Mouse (Mus musculus) ES-Bruce4 (cell line): ENCODE measurements around the gene Tmem192. TPM values are rescaled to one million over a fixed set of nuclear protein-coding genes. Genes with fewer than 3 reads are reported as not detected.
"Not testable (repeated sequence)": the region's sequence is repeated elsewhere in the genome, so short reads cannot be mapped to it uniquely, and the experiment has no call there.

Source experiments
- H3K27ac ChIP-seq: 2 replicates; pipeline ENCODE4 v1.5.1; 2012; ENCODE audit warnings: low read length, inconsistent platforms; ENCODE audit not compliant: insufficient read depth
- H3K27me3 ChIP-seq: 2 replicates; pipeline ENCODE4 v1.6.1; 2012; ENCODE audit warnings: mild to moderate bottlenecking, low read length, inconsistent platforms; ENCODE audit not compliant: control insufficient read depth, poor library complexity, insufficient read depth, severe bottlenecking
- H3K36me3 ChIP-seq: 2 replicates; pipeline ENCODE4 v1.6.1; 2012; ENCODE audit warnings: inconsistent platforms, mild to moderate bottlenecking, low read length, moderate library complexity; ENCODE audit not compliant: control insufficient read depth, poor library complexity, insufficient read depth, severe bottlenecking
- H3K4me1 ChIP-seq: one replicate; pipeline ENCODE4 v1.8.1; 2011; ENCODE audit warnings: low read length; ENCODE audit not compliant: control insufficient read depth, insufficient read depth
- H3K4me3 ChIP-seq: 2 replicates; pipeline ENCODE4 v1.5.1; 2011; ENCODE audit warnings: low read depth, mild to moderate bottlenecking, low read length
- H3K9ac ChIP-seq: 2 replicates; pipeline ENCODE4 v1.6.1; 2012; ENCODE audit warnings: low read depth, mild to moderate bottlenecking, inconsistent platforms; ENCODE audit not compliant: poor library complexity, severe bottlenecking
- H3K9me3 ChIP-seq: replicated peaks from 2 replicates; pipeline ENCODE4 v1.6.1; 2012; ENCODE audit warnings: mild to moderate bottlenecking, low read length, inconsistent platforms; ENCODE audit not compliant: control insufficient read depth, poor library complexity, insufficient read depth, severe bottlenecking
- CTCF ChIP-seq: IDR thresholded peaks from one replicate; pipeline ENCODE4 v1.8.1; 2011; ENCODE audit warnings: low read depth, low read length
- EP300 ChIP-seq: IDR thresholded peaks from 2 replicates; pipeline ENCODE4 v1.6.1; 2011; ENCODE audit warnings: low read depth, low read length; ENCODE audit not compliant: insufficient read depth
- POLR2A ChIP-seq: IDR thresholded peaks from one replicate; pipeline ENCODE4 v1.8.1; 2011; ENCODE audit warnings: low read length; ENCODE audit not compliant: insufficient read depth
- polyA plus RNA-seq: library from polyadenylated mRNA; stranded (reverse); fragments of >200 nt; gene quantifications from 2 replicates; pipeline ENCODE4 v1.2.4, GENCODE M21; 2011; ENCODE audit warnings: low read depth; ENCODE audit not compliant: missing spikeins, insufficient read depth, insufficient read length

Tmem192 gene
- polyA plus RNA-seq, 1 experiment: 47.8 TPM

- TF ChIP-seq CTCF (no peak), POLR2A (no peak), EP300 (no peak)
- H3K4me1 ChIP-seq: no peaks in the 10 kb centered on the region
- no peaks in the 10 kb centered on the region for H3K27me3 ChIP-seq
- H3K36me3 ChIP-seq: peaks cover 40% of the 10 kb centered on the region
- no peaks in the 10 kb centered on the region; the same call in 1 of the 2 replicates for H3K9me3 ChIP-seq
- no peak overlapping the region for H3K9ac ChIP-seq
- H3K27ac ChIP-seq: no peak overlapping the region
- H3K4me3 ChIP-seq: no peak overlapping the region
Measured at GRCm38 (mm10) chr8:64962836-64963235, 15.9 kb downstream of the Tmem192 start.

GRCm38 (mm10) chr8:64983150-64983897 lies 36.3 kb downstream of the Tmem192 start:
- no peaks in the 10 kb centered on the region for H3K4me1 ChIP-seq
- H3K9ac ChIP-seq: no peak overlapping the region
- H3K36me3 ChIP-seq: no peaks in the 10 kb centered on the region
- H3K9me3 ChIP-seq: no peaks in the 10 kb centered on the region
- no peak for TF ChIP-seq EP300
- no peak for TF ChIP-seq POLR2A
- TF ChIP-seq CTCF: no peak
- no peaks in the 10 kb centered on the region for H3K27me3 ChIP-seq
- no peak overlapping the region for H3K4me3 ChIP-seq
- H3K27ac ChIP-seq: no peak overlapping the region

GRCm38 (mm10) chr8:64987731-64988130 lies 40.7 kb downstream of the Tmem192 start, which contains the start of gene Trim75:
TSS of gene Trim75 (minus strand) at chr8:64987831.
- Histone ChIP-seq H3K27me3 (no peaks in the 10 kb centered on the region), H3K9me3 (no peaks in the 10 kb centered on the region)

GRCm38 (mm10) chr8:64998806-64999365 lies 51.9 kb downstream of the Tmem192 start:
- no peaks in the 10 kb centered on the region for H3K27me3 ChIP-seq
- H3K27ac ChIP-seq: no peak overlapping the region
- no peaks in the 10 kb centered on the region for H3K36me3 ChIP-seq
- no peak overlapping the region for H3K4me3 ChIP-seq
- no peak for TF ChIP-seq CTCF
- TF ChIP-seq POLR2A: no peak
- TF ChIP-seq EP300: no peak
- H3K9me3 ChIP-seq: no peaks in the 10 kb centered on the region
- no peaks in the 10 kb centered on the region for H3K4me1 ChIP-seq
- H3K9ac ChIP-seq: no peak overlapping the region

More at GRCm38 (mm10) chr8:64987731-64988130, 40.7 kb downstream of the Tmem192 start, which contains the start of gene Trim75:
- no peak within 1 kb of the TSS for H3K4me3 ChIP-seq
- H3K4me1 ChIP-seq: no peaks in the 10 kb centered on the region
- no peak within 1 kb of the TSS for H3K9ac ChIP-seq
- no peak for TF ChIP-seq EP300
- TF ChIP-seq CTCF: no peak
- TF ChIP-seq POLR2A: no peak
- H3K36me3 ChIP-seq: no peaks in the 10 kb centered on the region
- no peak within 1 kb of the TSS for H3K27ac ChIP-seq

GRCm38 (mm10) chr8:65007616-65008015 lies 60.6 kb downstream of the Tmem192 start:
- H3K36me3 ChIP-seq, H3K4me3 ChIP-seq, H3K27me3 ChIP-seq: not testable (repeated sequence)

GRCm38 (mm10) chr8:65018423-65018822 lies 71.4 kb downstream of the Tmem192 start, which contains the start of the genes Trim61 and Trim60:
TSS of gene Trim61 (minus strand) at chr8:65018523.
TSS of gene Trim60 (minus strand) at chr8:65018584.
- H3K36me3 ChIP-seq: no peaks in the 10 kb centered on the region
- H3K27me3 ChIP-seq: no peaks in the 10 kb centered on the region
- H3K4me3 ChIP-seq: no peak within 1 kb of the TSS
- no peaks in the 10 kb centered on the region for H3K4me1 ChIP-seq
- TF ChIP-seq POLR2A (no peak), CTCF (no peak), EP300 (no peak)
- no peak within 1 kb of the TSS for H3K9ac ChIP-seq
- H3K27ac ChIP-seq: no peak within 1 kb of the TSS
- H3K9me3 ChIP-seq: peaks cover 6% of the 10 kb centered on the region

More at GRCm38 (mm10) chr8:65007616-65008015, 60.6 kb downstream of the Tmem192 start:
- H3K4me1 ChIP-seq, H3K27ac ChIP-seq, H3K9ac ChIP-seq, H3K9me3 ChIP-seq: not testable (repeated sequence)

Other genes starting within 250 kb of the Tmem192 start
- gene Msmo1, start 213.4 kb upstream of the Tmem192 start, polyA plus RNA-seq: 175 and 182 TPM in 2 replicates
- 25.8 and 25.9 TPM in 2 replicates for gene Klhl2, start 97.2 kb upstream of the Tmem192 start, polyA plus RNA-seq
- gene Trim75, start 40.6 kb downstream of the Tmem192 start, polyA plus RNA-seq: not detected in 2 replicates
- gene Trim61, start 71.3 kb downstream of the Tmem192 start, polyA plus RNA-seq: 1.2 and 2.3 TPM in 2 replicates
- gene Trim60, start 71.4 kb downstream of the Tmem192 start, polyA plus RNA-seq: 0.37 and 0.41 TPM in 2 replicates
- 90.5 and 96.4 TPM in 2 replicates for gene Apela, start 90.2 kb downstream of the Tmem192 start, polyA plus RNA-seq
- gene Gm10663, start 127.8 kb downstream of the Tmem192 start, polyA plus RNA-seq: not detected in 2 replicates
- not detected in 2 replicates for gene BC030870, start 182.4 kb downstream of the Tmem192 start, polyA plus RNA-seq